Mouse (Mus musculus): ENCODE measurements around the gene Nkg7. TPM values are rescaled to one million over a fixed set of nuclear protein-coding genes. Genes with fewer than 3 reads are reported as not detected.

Nkg7 gene
- 1,742 TPM for polyA plus RNA-seq (2017; shearing (Covaris generic))

DNA sequence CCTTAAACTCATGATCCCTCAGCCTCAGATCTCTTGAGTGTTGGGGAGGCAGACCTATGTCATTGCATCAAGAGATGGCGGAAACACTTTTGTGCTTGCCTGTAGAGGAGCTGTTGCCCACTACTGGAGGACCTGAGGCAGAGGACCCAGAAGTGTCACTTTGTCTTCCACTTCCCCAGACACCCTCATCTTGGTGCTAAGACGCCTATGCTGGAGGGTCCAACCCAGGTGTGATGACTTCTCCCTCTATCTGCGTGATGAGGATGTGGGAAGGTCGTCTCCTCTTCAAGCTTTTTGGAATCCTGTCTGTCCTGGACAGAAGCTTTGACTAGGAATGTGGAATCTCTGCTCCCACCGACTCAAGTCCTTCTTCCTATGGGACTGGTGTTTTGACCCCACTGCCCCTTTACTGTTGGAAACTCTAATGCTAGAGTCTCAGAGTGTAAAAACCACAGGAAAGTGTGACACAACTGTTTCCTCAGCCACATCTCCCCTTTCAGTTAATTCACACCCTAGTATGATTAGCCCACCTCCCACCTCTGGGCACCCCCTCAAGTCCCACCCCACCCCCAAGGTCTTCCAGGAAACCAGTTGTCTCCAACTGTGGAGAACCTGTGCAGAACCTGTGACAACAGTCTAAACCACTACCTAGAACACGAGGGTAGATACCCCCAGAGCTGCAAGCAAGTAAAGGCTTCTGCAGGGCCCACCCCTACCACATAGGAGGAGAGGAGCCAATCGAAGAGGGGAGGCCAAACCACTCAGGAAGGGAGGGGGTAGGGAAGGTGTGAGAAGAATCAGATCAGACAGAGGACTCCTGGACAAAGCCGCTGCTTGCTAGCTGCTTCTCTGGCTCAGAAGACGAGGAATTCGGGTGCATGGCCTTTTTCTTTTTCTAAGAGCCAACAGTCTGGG, at the start of gene Nkg7:
TSS of gene Nkg7 (plus strand) at position 733 of the 915 bp plus-strand sequence.

DNA sequence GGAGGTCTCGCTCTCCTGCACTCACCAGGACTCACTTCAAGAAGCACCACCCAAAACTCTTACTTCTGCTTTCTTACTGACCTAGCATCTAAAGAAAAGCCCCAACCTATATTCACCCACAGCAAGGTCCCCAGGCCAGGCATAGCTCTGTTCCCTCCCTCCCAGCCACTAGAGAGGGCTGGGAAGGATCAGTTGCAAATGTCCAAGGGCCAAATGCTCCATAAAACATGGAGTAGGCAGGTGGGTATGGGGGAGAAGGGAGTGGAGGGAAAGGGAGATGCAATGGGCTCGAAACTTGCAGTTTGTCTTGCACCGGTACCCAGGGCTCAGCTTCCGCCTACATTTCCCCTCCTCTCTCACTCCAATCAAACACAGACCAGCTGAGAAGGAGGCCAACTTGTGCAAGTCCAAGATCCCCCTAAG, 28.7 kb upstream of the Nkg7 start, which contains the start of gene Siglecg:
TSS of gene Siglecg (plus strand) at position 74 of the 423 bp plus-strand sequence.

DNA sequence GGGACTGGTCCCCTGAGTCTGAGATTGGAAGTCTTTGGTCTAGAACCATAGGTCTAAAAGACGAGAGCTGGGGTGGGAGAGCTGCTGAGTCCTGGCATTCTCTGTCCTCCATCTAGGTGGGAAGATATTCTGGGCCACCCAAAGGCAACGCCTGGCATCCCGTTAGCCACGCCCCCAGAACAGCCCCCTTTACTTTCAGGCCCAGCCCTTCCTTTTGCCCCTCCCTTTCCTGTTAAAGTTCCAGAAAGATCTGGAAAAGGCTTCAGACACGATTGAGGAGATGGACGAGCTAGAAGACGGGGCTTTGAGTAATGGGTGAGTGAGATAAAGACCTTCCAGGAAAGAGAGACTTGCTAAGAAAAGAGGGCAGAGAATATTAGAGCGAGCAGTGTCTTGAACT, 9.5 kb upstream of the Nkg7 start, which contains the start of gene Lim2:
TSS of gene Lim2 (plus strand) at position 265 of the 400 bp plus-strand sequence.

DNA sequence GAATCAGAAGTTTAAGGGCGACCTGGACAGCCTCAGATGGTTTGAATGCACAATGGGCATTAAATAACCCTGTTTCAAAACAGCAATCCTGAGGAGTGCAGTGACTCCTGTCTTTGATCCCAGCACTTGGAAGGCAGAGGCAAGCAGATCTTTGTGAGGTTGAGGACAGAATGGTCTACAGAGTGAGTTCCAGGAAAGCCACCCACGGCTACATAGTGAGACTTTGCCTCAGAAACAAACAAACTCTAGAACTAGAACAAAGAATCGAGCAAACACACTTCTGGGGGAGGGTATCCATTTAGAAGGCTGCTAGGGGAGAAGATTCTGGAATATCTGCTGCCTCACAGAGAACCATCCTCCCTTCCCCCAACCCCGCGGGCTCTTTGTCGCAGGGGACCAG, 3.6 kb downstream of the Nkg7 start, which contains the start of gene Cldnd2:
TSS of gene Cldnd2 (plus strand) at position 301 of the 400 bp plus-strand sequence.

DNA sequence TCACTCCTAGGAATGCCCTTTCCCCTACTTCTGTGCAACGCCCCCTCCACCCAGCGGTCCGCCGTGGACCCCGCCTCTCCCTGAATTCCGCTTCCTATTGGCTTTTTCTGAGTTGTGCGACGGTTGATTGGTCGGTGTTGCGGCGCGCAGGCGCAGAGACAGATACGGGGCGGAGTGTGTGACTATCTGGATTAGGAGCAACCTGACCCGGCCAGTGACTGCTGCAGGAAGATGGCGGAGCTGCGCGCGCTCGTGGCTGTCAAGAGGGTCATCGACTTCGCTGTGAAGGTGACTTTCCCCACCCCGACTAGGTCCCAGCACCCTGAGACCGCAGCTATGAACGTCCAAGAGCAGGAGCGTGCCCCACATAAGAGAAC, 7.0 kb downstream of the Nkg7 start, which contains the start of the genes Etfb and Gm45233:
TSS of gene Etfb (plus strand) at position 167 of the 377 bp plus-strand sequence.
TSS of gene Gm45233 (plus strand) at position 212 of the 377 bp plus-strand sequence.

DNA sequence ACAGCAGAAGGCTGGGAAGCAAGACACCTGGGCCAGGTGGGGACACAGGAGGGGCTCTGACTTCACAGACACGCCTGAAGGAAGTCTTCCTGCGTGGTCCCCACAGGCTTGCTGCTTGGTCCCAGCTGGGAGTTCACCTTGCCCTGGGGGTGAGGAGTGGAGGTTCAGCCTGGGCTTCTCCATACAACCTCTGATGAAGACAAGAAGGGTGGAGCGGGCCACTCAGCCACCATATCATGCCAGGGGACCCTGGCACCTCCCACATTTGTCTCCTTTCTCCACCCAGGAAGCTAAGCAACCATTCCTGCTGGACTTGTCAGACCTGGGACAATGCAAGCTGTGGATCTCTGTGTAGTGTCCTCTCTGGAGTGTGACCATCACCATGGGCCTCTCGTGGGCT, 26.0 kb downstream of the Nkg7 start, which contains the start of gene Vsig10l:
TSS of gene Vsig10l (plus strand) at position 301 of the 400 bp plus-strand sequence.

Other genes starting within 250 kb of the Nkg7 start
- 19.3 TPM for gene Zfp715, start 123.8 kb upstream of the Nkg7 start, polyA plus RNA-seq (2017; shearing (Covaris generic))
- gene Siglecf, start 85.7 kb upstream of the Nkg7 start, polyA plus RNA-seq (2017; shearing (Covaris generic)) = not detected
- gene Siglecg, start 28.9 kb upstream of the Nkg7 start, polyA plus RNA-seq (2017; shearing (Covaris generic)) = 0.24 TPM
- not detected for gene Lim2, start 9.4 kb upstream of the Nkg7 start, polyA plus RNA-seq (2017; shearing (Covaris generic))
- not detected for gene Cldnd2, start 3.7 kb downstream of the Nkg7 start, polyA plus RNA-seq (2017; shearing (Covaris generic))
- gene Etfb, start 7.0 kb downstream of the Nkg7 start, polyA plus RNA-seq (2017; shearing (Covaris generic)) = 73.5 TPM
- gene Gm45233, start 7.1 kb downstream of the Nkg7 start, polyA plus RNA-seq (2017; shearing (Covaris generic)) = not detected
- 5.9 TPM for gene Vsig10l, start 26.1 kb downstream of the Nkg7 start, polyA plus RNA-seq (2017; shearing (Covaris generic))
- not detected for gene Iglon5, start 53.0 kb downstream of the Nkg7 start, polyA plus RNA-seq (2017; shearing (Covaris generic))
- not detected for gene 4931406B18Rik, start 68.9 kb downstream of the Nkg7 start, polyA plus RNA-seq (2017; shearing (Covaris generic))
- not detected for gene Cd33, start 107.4 kb downstream of the Nkg7 start, polyA plus RNA-seq (2017; shearing (Covaris generic))
- 1.8 TPM for gene Zfp658, start 125.2 kb downstream of the Nkg7 start, polyA plus RNA-seq (2017; shearing (Covaris generic))
- 6.4 TPM for gene Zfp719, start 142.5 kb downstream of the Nkg7 start, polyA plus RNA-seq (2017; shearing (Covaris generic))
- gene Zfp819, start 170.1 kb downstream of the Nkg7 start, polyA plus RNA-seq (2017; shearing (Covaris generic)) = not detected
- not detected for gene Ceacam18, start 197.6 kb downstream of the Nkg7 start, polyA plus RNA-seq (2017; shearing (Covaris generic))
- gene Siglece, start 223.1 kb downstream of the Nkg7 start, polyA plus RNA-seq (2017; shearing (Covaris generic)) = not detected
- 4.6 TPM for gene Ctu1, start 234.9 kb downstream of the Nkg7 start, polyA plus RNA-seq (2017; shearing (Covaris generic))

Data from effector memory CD4-positive, alpha-beta T cell, adult 7 months (primary cell).